Mouse (Mus musculus) heart, postnatal 25 days (tissue): ENCODE results near the gene Lbhd1. TPM values are rescaled to one million over a fixed set of nuclear protein-coding genes. Genes with fewer than 3 reads are reported as not detected.
"Not testable (repeated sequence)": the region's sequence is repeated elsewhere in the genome, so short reads cannot be mapped to it uniquely, and the experiment has no call there.

Experiments used
- DNase-seq: peaks from one replicate; pipeline ENCODE4 v3.0.0; 2022; ENCODE audit warnings: low spot score
- intact Hi-C: fragments of 180-260 bp; cut with DNase I; formaldehyde crosslinking; loops from one replicate; pipeline ENCODE4 v1.15.1; 2025
- total RNA-seq, 2 experiments: library from RNA; stranded (reverse); gene quantifications; 2 replicates each; pipeline ENCODE4 v1.2.3; 2021

Gene Lbhd1
- total RNA-seq, 2 experiments from 2014 or later = 1.4 to 5.9 TPM

GRCm38 (mm10) chr19:8870838-8871237, 12.7 kb upstream of the Lbhd1 start:
- intact Hi-C loops = no loop called here
- no peak for DNase-seq

GRCm38 (mm10) chr19:8871267-8872186, 12.0 kb upstream of the Lbhd1 start, which contains the start of gene Ubxn1:
Ubxn1 (plus strand) TSS chr19:8871496.
- intact Hi-C loops = no loop called here
- peak; percentile 97 for DNase-seq

- DNase-seq = no peak
- intact Hi-C loops = no loop called here
Measured at GRCm38 (mm10) chr19:8872266-8872840, 11.2 kb upstream of the Lbhd1 start.

GRCm38 (mm10) chr19:8875031-8875430, 8.5 kb upstream of the Lbhd1 start:
- DNase-seq = no peak
- intact Hi-C loops = no loop called here

GRCm38 (mm10) chr19:8880311-8881033, 3.1 kb upstream of the Lbhd1 start, which contains the start of gene Uqcc3:
Uqcc3 (minus strand) TSS chr19:8880923.
- peak; percentile 83 for DNase-seq
- intact Hi-C loops = no loop called here

GRCm38 (mm10) chr19:8881034-8881392, 2.5 kb upstream of the Lbhd1 start:
- intact Hi-C loops = no loop called here
- no peak for DNase-seq

- DNase-seq = no peak
- intact Hi-C loops = loop anchor here (5.0 kb wide), 1 partner anchor 45 kb away; no protein-coding TSS in a partner anchor
Measured at GRCm38 (mm10) chr19:8886916-8887584, 3.5 kb downstream of the Lbhd1 start.

GRCm38 (mm10) chr19:8887585-8888463, 4.3 kb downstream of the Lbhd1 start:
- DNase-seq = no peak
- intact Hi-C loops = loop anchor here (5.0 kb wide), 1 partner anchor 46 kb away; no protein-coding TSS in a partner anchor

GRCm38 (mm10) chr19:8888511-8889385, 5.2 kb downstream of the Lbhd1 start, which contains the start of the genes 1810009A15Rik and Gm49416:
1810009A15Rik (plus strand) TSS chr19:8888853.
Gm49416 (plus strand) TSS chr19:8888926.
- DNase-seq = peak; percentile 90
- intact Hi-C loops = loop anchor here (5.0 kb wide), 1 partner anchor 46 kb away; no protein-coding TSS in a partner anchor

- intact Hi-C loops = no loop called here
Measured at GRCm38 (mm10) chr19:8892829-8893766, 9.6 kb downstream of the Lbhd1 start, which contains the start of gene Ints5. Ints5 (plus strand) TSS chr19:8893005.

GRCm38 (mm10) chr19:8895397-8895960, 11.9 kb downstream of the Lbhd1 start:
- DNase-seq = no peak
- intact Hi-C loops = no loop called here

More at GRCm38 (mm10) chr19:8892829-8893766, 9.6 kb downstream of the Lbhd1 start, which contains the start of gene Ints5:
- peak; percentile 66 for DNase-seq

GRCm38 (mm10) chr19:8896231-8896630, 12.7 kb downstream of the Lbhd1 start:
- intact Hi-C loops, DNase-seq: not testable (repeated sequence)

- DNase-seq, intact Hi-C loops: not testable (repeated sequence)
Measured at GRCm38 (mm10) chr19:8897211-8897864, 13.8 kb downstream of the Lbhd1 start.

- peak; percentile 92 for DNase-seq
- intact Hi-C loops = loop anchor here (2.0 kb wide), 1 partner anchor 69 kb away; the partner anchor contains the start of gene Eef1g
Measured at GRCm38 (mm10) chr19:8897865-8898495, 14.4 kb downstream of the Lbhd1 start, which contains the start of gene Ganab. Ganab (plus strand) TSS chr19:8898071.

GRCm38 (mm10) chr19:8898576-8898975, 15.0 kb downstream of the Lbhd1 start:
- intact Hi-C loops = loop anchor here (2.0 kb wide), 1 partner anchor 68 kb away; the partner anchor contains the start of gene Eef1g
- no peak for DNase-seq
